Mouse (Mus musculus) limb, embryonic 13.5 days (tissue): ENCODE measurements at regions not wholly inside any gene's neighbourhood (a gene's known extent, or its start where the extent isn't known, plus 50 kb on each side); places are given as distances from the start of the nearest gene placed in this dataset.

ENCODE experiments used
- ATAC-seq: fragments of 200-750 bp; cut with Nextera tagmentation; 2 replicates; pipeline ENCODE4 v1.8.0; 2017; ENCODE audit warnings: low read depth, moderate number of reproducible peaks, moderate TSS enrichment; ENCODE audit not compliant: low FRiP score
- H3K27ac ChIP-seq: fragments of 300-500 bp; sonication (generic); 2 replicates; pipeline ENCODE4 v1.5.1; 2015; ENCODE audit warnings: inconsistent platforms, mild to moderate bottlenecking, moderate library complexity
- H3K27me3 ChIP-seq: fragments of 300-500 bp; sonication (generic); 2 replicates; pipeline ENCODE4 v1.6.1; 2015; ENCODE audit warnings: mild to moderate bottlenecking, inconsistent platforms
- H3K36me3 ChIP-seq: fragments of 300-500 bp; sonication (generic); 2 replicates; pipeline ENCODE4 v1.6.1; 2015; ENCODE audit warnings: inconsistent platforms, mild to moderate bottlenecking, moderate library complexity
- H3K4me1 ChIP-seq: fragments of 300-500 bp; sonication (generic); 2 replicates; pipeline ENCODE4 v1.6.1; 2015; ENCODE audit warnings: inconsistent platforms
- H3K4me2 ChIP-seq: fragments of 300-500 bp; sonication (generic); replicated peaks from 2 replicates; pipeline ENCODE4 v1.6.1; 2015; ENCODE audit warnings: inconsistent platforms, mild to moderate bottlenecking, moderate library complexity
- H3K4me3 ChIP-seq: fragments of 300-500 bp; sonication (generic); 2 replicates; pipeline ENCODE4 v1.5.1; 2015; ENCODE audit warnings: moderate library complexity, mild to moderate bottlenecking, inconsistent platforms
- H3K9ac ChIP-seq: fragments of 300-500 bp; sonication (generic); 2 replicates; pipeline ENCODE4 v1.6.1; 2015; ENCODE audit warnings: mild to moderate bottlenecking, inconsistent platforms
- H3K9me3 ChIP-seq: fragments of 300-500 bp; sonication (generic); 2 replicates; pipeline ENCODE4 v1.6.1; 2016; ENCODE audit warnings: inconsistent platforms
- WGBS: fragments of 180-500 bp; shearing (Covaris S2); methylation state at CpG from one replicate; pipeline ENCODE4 v1.1.7; 2015; 5-methylcytosine and 5-hydroxymethylcytosine counted together

DNA sequence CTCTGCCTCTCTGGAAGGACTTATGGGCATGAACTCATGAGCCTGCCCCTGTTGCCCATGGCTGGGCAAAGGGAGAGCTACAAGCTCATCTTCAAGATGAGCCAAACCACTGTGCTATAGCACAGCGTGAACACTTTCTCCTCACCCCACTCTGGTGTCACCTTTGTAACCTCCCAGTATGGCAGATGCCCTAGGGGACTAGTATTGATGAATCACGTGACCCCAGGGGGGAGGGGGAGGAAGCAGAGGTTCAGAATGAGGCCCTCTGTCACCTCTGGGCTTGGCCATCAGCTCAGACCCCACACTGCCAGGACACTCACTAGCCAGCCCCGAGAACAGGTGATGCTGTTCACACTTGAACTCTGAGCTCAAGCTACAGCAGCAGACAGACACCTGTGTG is 421.9 kb downstream of the Ptpru start:
- no peak for ATAC-seq
- 50% methylated on average over 3 of the region's 3 CpGs for WGBS

GRCm38 (mm10) chr4:131417159-131417748 is 420.8 kb downstream of the Ptpru start:
- H3K36me3 ChIP-seq: no peaks in the 10 kb centered on the region
- ATAC-seq: no peak
- no peaks in the 10 kb centered on the region; the same call in 1 of the 2 replicates for H3K9me3 ChIP-seq
- H3K27ac ChIP-seq: no peak overlapping the region
- H3K27me3 ChIP-seq: peaks cover 3% of the 10 kb centered on the region
- WGBS: 75% methylated on average over 14 of the region's 14 CpGs
- H3K4me1 ChIP-seq: no peaks in the 10 kb centered on the region
- H3K9ac ChIP-seq: no peak overlapping the region
- no peak overlapping the region for H3K4me3 ChIP-seq
- no peak overlapping the region for H3K4me2 ChIP-seq

More for the DNA sequence above, 421.9 kb downstream of the Ptpru start:
- Histone ChIP-seq H3K4me3 (no peak overlapping the region), H3K9me3 (no peaks in the 10 kb centered on the region; the same call in 1 of the 2 replicates), H3K9ac (no peak overlapping the region), H3K27me3 (peaks cover 12% of the 10 kb centered on the region), H3K27ac (no peak overlapping the region), H3K36me3 (no peaks in the 10 kb centered on the region), H3K4me1 (no peaks in the 10 kb centered on the region), H3K4me2 (no peak overlapping the region)

- Histone ChIP-seq H3K27ac (no peak overlapping the region), H3K4me3 (no peak overlapping the region), H3K4me1 (no peaks in the 10 kb centered on the region), H3K27me3 (peaks cover 6% of the 10 kb centered on the region; the same call in 1 of the 2 replicates), H3K9me3 (no peaks in the 10 kb centered on the region), H3K36me3 (no peaks in the 10 kb centered on the region), H3K9ac (no peak overlapping the region), H3K4me2 (no peak overlapping the region)
- 39% methylated on average over 11 of the region's 11 CpGs for WGBS
- ATAC-seq: no peak
Measured at GRCm38 (mm10) chr4:131425311-131425710, 412.8 kb downstream of the Ptpru start.

GRCm38 (mm10) chr4:131427871-131428270 is 410.2 kb downstream of the Ptpru start:
- Histone ChIP-seq H3K4me2 (no peak overlapping the region), H3K27ac (no peak overlapping the region), H3K4me1 (peaks cover 3% of the 10 kb centered on the region; the same call in 1 of the 2 replicates), H3K4me3 (no peak overlapping the region), H3K9ac (no peak overlapping the region), H3K36me3 (no peaks in the 10 kb centered on the region), H3K9me3 (no peaks in the 10 kb centered on the region), H3K27me3 (peaks cover 13% of the 10 kb centered on the region)
- ATAC-seq: no peak
- 93% methylated on average over 7 of the region's 7 CpGs for WGBS

- no peak overlapping the region for H3K9ac ChIP-seq
- 67% methylated on average over 11 of the region's 11 CpGs for WGBS
- no peak overlapping the region for H3K4me3 ChIP-seq
- ATAC-seq: no peak
- peaks cover 13% of the 10 kb centered on the region for H3K27me3 ChIP-seq
- H3K9me3 ChIP-seq: no peaks in the 10 kb centered on the region
- peaks cover 3% of the 10 kb centered on the region; the same call in 1 of the 2 replicates for H3K4me1 ChIP-seq
- no peak overlapping the region for H3K4me2 ChIP-seq
- H3K36me3 ChIP-seq: no peaks in the 10 kb centered on the region
- H3K27ac ChIP-seq: no peak overlapping the region
Measured at GRCm38 (mm10) chr4:131429356-131429755, 408.7 kb downstream of the Ptpru start.

- Histone ChIP-seq H3K9ac (no peak overlapping the region), H3K4me2 (no peak overlapping the region), H3K27ac (no peak overlapping the region), H3K9me3 (no peaks in the 10 kb centered on the region), H3K27me3 (peaks cover 13% of the 10 kb centered on the region), H3K4me1 (peaks cover 7% of the 10 kb centered on the region; the same call in 1 of the 2 replicates), H3K4me3 (no peak overlapping the region), H3K36me3 (no peaks in the 10 kb centered on the region)
- 89% methylated on average over 1 of the region's 1 CpGs for WGBS
- no peak for ATAC-seq
Measured at GRCm38 (mm10) chr4:131430420-131430819, 407.7 kb downstream of the Ptpru start.

DNA sequence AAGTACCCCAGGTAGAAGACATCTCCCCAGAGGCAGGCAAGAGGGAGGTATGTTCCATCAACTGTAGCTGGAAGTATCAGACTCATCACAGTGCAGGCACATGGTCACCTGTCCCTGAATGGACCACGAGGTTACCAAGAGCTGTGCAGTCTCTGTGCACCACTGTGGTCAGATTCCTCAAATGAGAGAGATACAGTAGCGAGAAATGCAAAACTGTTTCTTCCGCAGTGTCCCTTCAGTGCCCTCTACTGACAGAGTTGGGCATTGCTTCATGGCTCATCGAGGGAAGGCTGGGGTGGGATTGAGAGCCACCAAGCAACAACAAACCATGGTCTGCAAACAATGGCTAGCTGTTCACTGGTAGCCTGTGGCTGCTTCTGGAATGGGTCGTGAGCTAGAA is 406.9 kb downstream of the Ptpru start:
- H3K4me1 ChIP-seq: peaks cover 13% of the 10 kb centered on the region; the same call in 1 of the 2 replicates
- H3K36me3 ChIP-seq: no peaks in the 10 kb centered on the region
- peaks cover 11% of the 10 kb centered on the region; the same call in 1 of the 2 replicates for H3K27me3 ChIP-seq
- H3K4me2 ChIP-seq: no peak overlapping the region
- ATAC-seq: no peak
- H3K4me3 ChIP-seq: no peak overlapping the region
- no peaks in the 10 kb centered on the region for H3K9me3 ChIP-seq
- H3K27ac ChIP-seq: no peak overlapping the region
- H3K9ac ChIP-seq: no peak overlapping the region
- 7% methylated on average over 5 of the region's 5 CpGs for WGBS

GRCm38 (mm10) chr4:131432591-131433177 is 405.4 kb downstream of the Ptpru start:
- Histone ChIP-seq H3K4me1 (peaks cover 13% of the 10 kb centered on the region; the same call in 1 of the 2 replicates), H3K4me2 (no peak overlapping the region), H3K36me3 (no peaks in the 10 kb centered on the region), H3K4me3 (no peak overlapping the region), H3K9me3 (no peaks in the 10 kb centered on the region), H3K27ac (no peak overlapping the region), H3K9ac (no peak overlapping the region), H3K27me3 (peaks cover 11% of the 10 kb centered on the region; the same call in 1 of the 2 replicates)
- no peak for ATAC-seq
- 56% methylated on average over 13 of the region's 13 CpGs for WGBS

DNA sequence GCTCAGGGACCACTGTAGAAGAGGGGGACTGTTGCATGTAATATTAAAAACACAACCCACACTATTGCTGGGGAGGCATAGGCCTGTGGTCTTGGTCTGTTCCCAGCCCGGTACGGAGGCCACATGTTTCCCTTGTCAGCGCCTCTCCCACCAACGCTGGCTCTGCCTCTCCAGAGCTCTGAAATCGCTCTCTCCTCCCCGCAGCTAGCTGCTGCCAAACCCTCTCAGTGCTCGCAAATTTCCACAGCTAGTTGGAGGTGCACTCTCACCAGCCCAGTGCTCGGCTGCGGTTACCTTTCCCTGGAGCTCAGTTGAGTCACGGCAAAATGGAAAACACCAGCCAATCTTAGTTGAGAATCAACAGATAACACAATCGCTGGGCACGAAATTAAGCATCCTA is 402.9 kb downstream of the Ptpru start:
- H3K27me3 ChIP-seq: peaks cover 8% of the 10 kb centered on the region; the same call in 1 of the 2 replicates
- H3K36me3 ChIP-seq: no peaks in the 10 kb centered on the region
- ATAC-seq: no peak
- H3K4me3 ChIP-seq: no peak overlapping the region
- H3K4me1 ChIP-seq: peaks cover 29% of the 10 kb centered on the region
- H3K9ac ChIP-seq: no peak overlapping the region
- 64% methylated on average over 12 of the region's 12 CpGs for WGBS
- H3K9me3 ChIP-seq: no peaks in the 10 kb centered on the region
- H3K4me2 ChIP-seq: no peak overlapping the region
- H3K27ac ChIP-seq: no peak overlapping the region

- H3K9ac ChIP-seq: no peak overlapping the region
- H3K27ac ChIP-seq: no peak overlapping the region
- WGBS: 76% methylated on average over 2 of the region's 2 CpGs
- H3K4me1 ChIP-seq: peaks cover 29% of the 10 kb centered on the region
- H3K27me3 ChIP-seq: no peaks in the 10 kb centered on the region
- H3K4me3 ChIP-seq: no peak overlapping the region
- no peaks in the 10 kb centered on the region for H3K36me3 ChIP-seq
- ATAC-seq: no peak
- H3K9me3 ChIP-seq: no peaks in the 10 kb centered on the region
- H3K4me2 ChIP-seq: no peak overlapping the region
Measured at GRCm38 (mm10) chr4:131438403-131438802, 399.7 kb downstream of the Ptpru start.

DNA sequence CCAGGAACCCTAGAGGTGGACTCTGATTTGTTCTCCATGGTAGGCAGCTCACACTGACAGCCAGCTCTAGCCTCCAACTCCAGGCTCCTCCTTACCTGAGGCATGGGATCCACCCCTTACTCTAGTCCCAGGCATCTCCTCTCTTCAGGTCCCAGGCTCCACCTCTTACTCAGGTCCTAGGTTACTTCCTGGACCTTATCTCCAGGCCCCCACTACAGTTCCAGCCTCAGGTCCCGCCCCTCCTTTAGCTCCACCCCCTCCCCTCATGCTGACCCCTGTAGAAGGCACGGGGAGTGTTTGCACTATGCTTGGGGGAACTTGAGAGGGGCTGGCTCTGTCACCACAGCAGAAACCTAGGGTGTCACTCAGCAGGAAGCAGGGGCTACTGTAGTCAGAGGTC is 399.2 kb downstream of the Ptpru start:
- Histone ChIP-seq H3K9me3 (no peaks in the 10 kb centered on the region), H3K27me3 (no peaks in the 10 kb centered on the region), H3K36me3 (no peaks in the 10 kb centered on the region), H3K27ac (no peak overlapping the region), H3K9ac (no peak overlapping the region), H3K4me2 (no peak overlapping the region), H3K4me3 (no peak overlapping the region), H3K4me1 (peaks cover 29% of the 10 kb centered on the region)
- WGBS: 31% methylated on average over 2 of the region's 2 CpGs
- ATAC-seq: no peak

GRCm38 (mm10) chr4:131440845-131441244 is 397.2 kb downstream of the Ptpru start:
- WGBS: 31% methylated on average over 3 of the region's 3 CpGs
- ATAC-seq: peak; percentile 64; the same call in 1 of the 2 replicates
- Histone ChIP-seq H3K27ac (no peak overlapping the region), H3K4me2 (no peak overlapping the region), H3K9ac (no peak overlapping the region), H3K4me3 (no peak overlapping the region), H3K4me1 (peaks cover 21% of the 10 kb centered on the region), H3K9me3 (no peaks in the 10 kb centered on the region), H3K27me3 (no peaks in the 10 kb centered on the region), H3K36me3 (no peaks in the 10 kb centered on the region)

DNA sequence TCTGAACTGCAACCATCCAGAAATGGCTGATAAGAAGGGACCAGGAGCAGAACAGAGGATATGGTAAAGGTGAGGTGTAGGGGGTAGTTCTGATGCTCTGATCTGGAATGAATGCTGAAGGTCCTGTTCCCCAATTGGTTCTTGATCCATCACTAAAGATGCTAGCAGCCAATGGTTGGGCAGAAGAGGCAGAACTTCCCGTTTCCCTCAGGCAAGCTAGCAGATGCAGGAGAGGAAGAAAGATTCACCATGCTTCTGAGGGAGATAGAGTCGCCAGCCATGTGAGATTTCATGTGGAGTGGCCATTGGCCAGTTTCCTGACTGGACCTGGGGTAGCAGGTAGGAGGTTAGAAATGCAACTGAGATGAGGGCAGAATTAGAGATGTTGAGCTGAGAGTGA is 394.6 kb downstream of the Ptpru start:
- Histone ChIP-seq H3K9ac (no peak overlapping the region), H3K9me3 (no peaks in the 10 kb centered on the region), H3K4me3 (no peak overlapping the region), H3K4me2 (no peak overlapping the region), H3K36me3 (no peaks in the 10 kb centered on the region), H3K4me1 (peaks cover 19% of the 10 kb centered on the region), H3K27ac (no peak overlapping the region), H3K27me3 (no peaks in the 10 kb centered on the region)
- ATAC-seq: no peak
- WGBS: 68% methylated on average over 2 of the region's 2 CpGs
